Mouse (Mus musculus) fat pad, adult 2 months (tissue): ENCODE measurements at regions not wholly inside any gene's neighbourhood (a gene's known extent, or its start where the extent isn't known, plus 50 kb on each side); places are given as distances from the start of the nearest gene placed in this dataset.

ENCODE experiments used
- DNase-seq: peaks from one replicate; pipeline ENCODE4 v3.0.0-alpha.2; 2011; ENCODE audit warnings: low read depth, low spot score; ENCODE audit errors: extremely low read depth

GRCm38 (mm10) chr2:134419581-134419980 lies 134.6 kb downstream of the Hao1 start:
- no peak for DNase-seq

- DNase-seq, result no peak
Measured at GRCm38 (mm10) chr2:134399564-134399963, 154.6 kb downstream of the Hao1 start.

- no peak for DNase-seq
Measured at GRCm38 (mm10) chr2:134393421-134393820, 160.7 kb downstream of the Hao1 start.

GRCm38 (mm10) chr2:134375116-134375515 lies 179.1 kb downstream of the Hao1 start:
- peak; percentile 77 for DNase-seq

- DNase-seq, result no peak
Measured at GRCm38 (mm10) chr2:134350894-134351501, 203.2 kb downstream of the Hao1 start.

- no peak for DNase-seq
Measured at GRCm38 (mm10) chr2:134350442-134350841, 203.7 kb downstream of the Hao1 start.

- DNase-seq, result no peak
Measured at GRCm38 (mm10) chr2:134342515-134343140, 211.5 kb downstream of the Hao1 start.

- peak; percentile 46 for DNase-seq
Measured at GRCm38 (mm10) chr2:134308092-134308491, 246.1 kb downstream of the Hao1 start.

- DNase-seq, result no peak
Measured at GRCm38 (mm10) chr2:134290126-134290691, 264.0 kb downstream of the Hao1 start.

GRCm38 (mm10) chr2:134275881-134276280 lies 278.3 kb downstream of the Hao1 start:
- no peak for DNase-seq

GRCm38 (mm10) chr2:134268466-134268865 lies 285.7 kb downstream of the Hao1 start:
- no peak for DNase-seq
